Mouse (Mus musculus): ENCODE data around the gene Znhit2.
A peak's percentile ranks its signal among the peaks of the same experiment; 100 is the strongest.

Gene Znhit2

GRCm38 (mm10) chr19:6046294-6047153 lies 14.5 kb upstream of the Znhit2 start, which contains the start of gene Syvn1:
TSS of gene Syvn1 (plus strand) at chr19:6046576.
- peak; percentile 94 for DNase-seq (ENCODE audit: low spot score)

DNA sequence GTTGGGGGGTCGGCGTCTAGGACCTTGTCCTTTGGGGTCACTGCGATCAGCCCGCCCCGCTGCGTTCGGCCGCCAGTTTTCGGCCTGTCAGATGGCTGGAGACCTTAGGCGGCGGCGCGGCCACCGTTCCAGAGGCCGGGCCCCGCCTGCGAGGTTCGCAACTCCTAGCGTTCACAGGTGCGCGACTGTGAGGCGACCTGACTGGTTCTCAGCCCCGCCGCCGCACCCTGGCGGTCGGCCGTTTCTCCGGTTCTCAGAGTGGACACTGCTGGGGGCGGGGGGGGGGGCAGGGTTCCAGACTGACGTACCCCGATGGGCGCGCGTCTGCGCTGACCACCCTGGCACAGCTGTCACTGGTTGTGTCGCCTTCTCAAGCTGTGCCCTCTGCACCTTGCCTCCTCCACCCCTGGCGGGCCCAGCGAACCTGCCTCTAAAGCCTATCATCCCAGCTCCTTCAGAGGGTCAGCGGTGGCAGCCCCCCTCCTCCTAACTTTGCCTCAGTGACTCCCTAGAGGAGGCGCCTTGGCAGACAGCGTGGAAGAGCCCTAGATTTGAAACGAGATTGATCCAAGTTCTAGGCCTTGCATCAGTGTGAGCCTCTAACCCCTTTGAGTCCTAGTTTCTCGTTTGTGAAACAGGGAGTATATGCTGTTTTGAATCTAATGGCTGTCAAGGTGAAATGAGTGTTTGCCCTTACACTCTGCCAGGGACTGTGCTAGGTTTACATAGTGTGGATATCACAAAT lies 13.7 kb upstream of the Znhit2 start:
- no peak for DNase-seq (ENCODE audit: low spot score)

- no peak for DNase-seq (ENCODE audit: low spot score)
These were observed 13.2 kb upstream of the Znhit2 start for GRCm38 (mm10) chr19:6047899-6048166.

GRCm38 (mm10) chr19:6048681-6049410 lies 12.1 kb upstream of the Znhit2 start:
- no peak for DNase-seq (ENCODE audit: low spot score)

- no peak for DNase-seq (ENCODE audit: low spot score)
These were observed 8.5 kb upstream of the Znhit2 start for GRCm38 (mm10) chr19:6052516-6052915.

GRCm38 (mm10) chr19:6054296-6054695 lies 6.7 kb upstream of the Znhit2 start:
- DNase-seq (ENCODE audit: low spot score) = no peak

DNA sequence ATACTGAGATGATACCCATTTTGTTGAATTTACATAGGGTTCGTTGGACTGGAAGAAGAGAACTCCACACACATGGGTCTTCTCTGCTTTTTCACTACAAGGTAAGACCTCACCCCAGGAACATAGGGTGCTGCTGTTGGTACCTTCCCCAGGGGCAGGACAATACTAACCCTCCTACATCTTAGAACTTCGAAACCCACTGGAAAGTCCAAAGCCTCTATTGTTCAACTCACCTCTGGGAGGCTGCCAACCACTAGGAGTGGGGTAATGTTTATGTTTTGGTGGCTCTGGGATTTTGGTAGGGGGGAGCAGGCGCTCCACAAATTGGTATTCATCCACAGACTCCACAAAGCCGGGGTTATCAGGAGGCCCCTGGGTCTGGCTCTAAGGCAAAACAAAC lies 4.3 kb upstream of the Znhit2 start:
- no peak for DNase-seq (ENCODE audit: low spot score)

GRCm38 (mm10) chr19:6057313-6058096 lies 3.5 kb upstream of the Znhit2 start, which contains the start of the genes Mrpl49 and Fau:
TSS of gene Mrpl49 (minus strand) at chr19:6057785.
TSS of gene Fau (plus strand) at chr19:6057844.
- DNase-seq (ENCODE audit: low spot score) = peak; percentile 99

- no peak for DNase-seq (ENCODE audit: low spot score)
These were observed 2.5 kb upstream of the Znhit2 start for GRCm38 (mm10) chr19:6058513-6058912.

- no peak for DNase-seq (ENCODE audit: low spot score)
These were observed 2.0 kb upstream of the Znhit2 start for GRCm38 (mm10) chr19:6058966-6059365.

GRCm38 (mm10) chr19:6061641-6062302 lies 780 bp downstream of the Znhit2 start:
- DNase-seq (ENCODE audit: low spot score) = peak; percentile 46

DNA sequence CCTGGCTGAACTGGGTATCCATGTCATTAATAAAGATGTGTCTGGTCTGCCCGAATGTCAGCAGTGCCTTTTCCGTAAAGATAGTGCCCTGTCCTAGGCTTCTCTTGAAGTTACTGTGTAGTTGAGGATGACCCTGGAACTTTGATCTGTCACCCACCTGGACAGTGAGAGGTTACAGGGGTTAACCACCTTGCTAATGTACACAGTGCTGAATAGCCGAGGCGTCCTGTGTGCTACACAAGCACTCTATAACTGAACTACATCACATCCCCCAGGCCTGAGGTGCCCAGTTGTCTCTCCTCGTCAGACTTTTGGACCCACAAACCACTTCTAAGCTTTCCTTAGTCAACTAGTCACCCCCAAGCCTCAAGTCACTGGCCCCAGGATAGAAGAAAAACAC lies 1.4 kb downstream of the Znhit2 start:
- DNase-seq (ENCODE audit: low spot score) = no peak

DNA sequence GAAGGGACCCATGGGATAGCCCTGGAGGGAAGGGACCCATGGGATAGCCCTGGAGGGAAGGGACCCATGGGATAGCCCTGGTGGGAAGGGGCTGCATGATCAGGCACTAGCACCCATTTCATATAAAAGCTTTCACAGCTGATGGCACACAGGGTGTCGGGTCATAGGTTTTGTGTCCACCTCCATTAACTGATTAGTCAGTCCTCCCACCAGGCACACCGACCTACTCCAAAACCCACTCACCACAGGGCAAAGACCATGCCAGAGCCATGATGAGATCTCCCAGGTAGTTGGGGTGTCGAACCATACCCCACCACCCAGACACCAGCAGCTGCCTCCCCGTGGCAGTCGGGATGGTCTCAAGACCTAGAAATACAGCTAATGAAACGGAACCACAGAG lies 2.1 kb downstream of the Znhit2 start:
- DNase-seq (ENCODE audit: low spot score) = no peak

DNA sequence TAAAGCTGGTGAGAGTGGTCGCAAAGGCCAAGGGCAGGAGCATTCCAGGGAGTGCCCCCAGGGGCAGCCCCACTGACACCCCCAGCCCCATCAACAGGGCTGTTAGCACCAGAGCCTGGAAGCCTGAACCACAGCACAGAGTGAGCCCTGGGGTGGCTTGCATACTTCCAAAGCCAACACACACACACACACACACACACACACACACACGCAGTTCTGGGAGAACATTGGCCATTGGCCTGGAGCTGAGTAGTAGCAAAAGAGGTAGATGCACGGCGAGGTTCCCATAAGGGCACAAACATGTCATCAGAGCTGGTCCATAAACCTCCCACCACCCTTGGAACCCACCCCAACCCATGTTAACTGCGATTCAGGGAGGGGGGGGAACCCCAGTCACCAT lies 5.6 kb downstream of the Znhit2 start:
- no peak for DNase-seq (ENCODE audit: low spot score)

DNA sequence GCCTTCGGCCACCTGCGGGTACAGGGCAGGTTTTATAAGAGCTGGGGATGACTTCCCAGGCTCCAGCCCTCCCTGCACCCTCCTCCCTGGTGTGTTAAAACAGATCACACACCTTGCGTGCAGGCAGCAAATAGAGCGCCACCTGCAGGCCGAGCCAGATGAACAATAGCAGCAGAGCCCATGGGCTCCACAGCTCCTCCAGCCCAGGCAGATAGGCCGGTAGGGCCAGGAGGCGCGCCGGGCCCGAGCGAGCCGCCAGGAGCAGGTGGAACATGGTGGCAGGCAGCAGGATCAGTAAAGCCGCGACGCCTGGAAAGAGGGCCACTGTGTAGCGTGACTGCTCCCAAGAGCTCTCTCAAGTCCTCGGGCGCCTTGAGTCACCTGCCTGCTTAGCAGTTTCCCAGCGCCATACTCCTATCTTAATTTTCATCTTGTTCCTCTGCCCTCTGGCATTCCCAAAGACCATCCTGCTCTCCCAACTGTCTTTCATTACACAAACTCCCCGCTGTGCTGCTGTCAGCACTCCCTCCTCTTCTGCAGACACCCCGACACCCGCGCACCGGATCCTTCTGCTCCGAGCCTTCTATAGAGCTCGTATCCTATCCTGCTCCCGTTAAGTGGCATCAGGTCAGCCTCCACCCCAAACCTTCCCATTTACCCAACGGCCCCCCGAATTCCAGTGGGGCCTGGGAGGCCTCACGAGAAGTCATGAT lies 6.2 kb downstream of the Znhit2 start:
- DNase-seq (ENCODE audit: low spot score) = peak; percentile 91

DNA sequence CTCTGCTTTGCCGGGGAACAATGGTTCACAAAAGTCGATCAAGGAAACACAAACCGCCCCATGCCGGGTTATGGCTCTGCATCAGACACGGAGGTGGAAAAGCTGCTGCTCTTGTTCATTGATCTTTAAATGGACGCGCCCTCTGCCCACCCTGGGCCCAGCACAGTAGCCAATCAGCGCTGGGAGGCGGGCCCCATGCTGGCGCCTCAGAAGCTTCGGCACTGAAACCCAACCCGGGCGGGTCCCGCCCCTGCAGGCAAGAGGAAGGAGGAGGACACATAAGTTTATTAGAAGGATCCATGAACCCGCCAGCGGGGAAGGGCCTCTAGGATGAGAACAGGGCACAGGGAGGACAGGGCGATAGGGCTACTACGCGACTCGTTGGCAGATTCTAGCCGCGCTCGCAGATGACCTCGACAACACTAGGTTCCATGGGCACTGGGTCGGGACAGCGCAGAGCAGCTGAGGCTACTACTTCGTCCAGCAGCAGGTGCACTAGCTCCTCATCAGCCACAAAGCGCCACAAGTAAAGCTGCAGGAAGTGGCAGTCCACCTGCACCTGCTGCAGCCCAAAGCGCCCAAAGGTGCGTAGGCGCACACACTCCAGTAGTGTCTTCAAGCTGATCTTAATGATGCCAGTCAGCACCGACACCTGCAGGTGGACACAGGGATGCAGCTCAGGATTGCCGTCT lies 6.9 kb downstream of the Znhit2 start, which contains the start of gene Tm7sf2:
Gene Tm7sf2 (minus strand): TSS at position 650 of the 692 bp plus-strand sequence.
- peak; percentile 92 for DNase-seq (ENCODE audit: low spot score)

GRCm38 (mm10) chr19:6068951-6069350 lies 8.0 kb downstream of the Znhit2 start:
- no peak for DNase-seq (ENCODE audit: low spot score)

DNA sequence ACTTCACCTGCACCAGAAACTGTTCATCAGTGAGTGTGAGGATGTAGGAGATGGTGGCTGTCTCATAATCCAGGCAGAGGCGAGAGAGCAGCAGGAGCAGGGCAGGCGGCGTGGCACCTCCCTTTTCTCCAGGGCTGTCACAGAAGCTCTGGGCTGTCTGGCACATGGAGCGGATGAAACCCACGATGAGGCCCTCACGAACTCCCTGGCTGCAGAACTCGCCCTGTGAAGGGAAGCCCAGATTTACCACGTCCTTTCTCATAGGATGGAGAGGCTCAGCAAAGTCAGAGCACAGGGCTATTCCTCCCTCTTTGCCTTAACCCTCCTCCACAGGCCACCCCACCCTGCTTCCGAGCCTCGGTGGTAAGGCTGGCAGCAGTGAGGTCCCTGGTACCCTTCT lies 8.9 kb downstream of the Znhit2 start:
- DNase-seq (ENCODE audit: low spot score) = no peak

- no peak for DNase-seq (ENCODE audit: low spot score)
These were observed 9.7 kb downstream of the Znhit2 start for GRCm38 (mm10) chr19:6070571-6071250.
